Mouse (Mus musculus) brain, adult 2 months (tissue): Measurements from ENCODE around the gene Arpin.

Experiments
- DNase-seq: peaks from one replicate; pipeline ENCODE4 v3.0.0; 2011; ENCODE audit warnings: low read depth, low spot score

Gene Arpin

DNA sequence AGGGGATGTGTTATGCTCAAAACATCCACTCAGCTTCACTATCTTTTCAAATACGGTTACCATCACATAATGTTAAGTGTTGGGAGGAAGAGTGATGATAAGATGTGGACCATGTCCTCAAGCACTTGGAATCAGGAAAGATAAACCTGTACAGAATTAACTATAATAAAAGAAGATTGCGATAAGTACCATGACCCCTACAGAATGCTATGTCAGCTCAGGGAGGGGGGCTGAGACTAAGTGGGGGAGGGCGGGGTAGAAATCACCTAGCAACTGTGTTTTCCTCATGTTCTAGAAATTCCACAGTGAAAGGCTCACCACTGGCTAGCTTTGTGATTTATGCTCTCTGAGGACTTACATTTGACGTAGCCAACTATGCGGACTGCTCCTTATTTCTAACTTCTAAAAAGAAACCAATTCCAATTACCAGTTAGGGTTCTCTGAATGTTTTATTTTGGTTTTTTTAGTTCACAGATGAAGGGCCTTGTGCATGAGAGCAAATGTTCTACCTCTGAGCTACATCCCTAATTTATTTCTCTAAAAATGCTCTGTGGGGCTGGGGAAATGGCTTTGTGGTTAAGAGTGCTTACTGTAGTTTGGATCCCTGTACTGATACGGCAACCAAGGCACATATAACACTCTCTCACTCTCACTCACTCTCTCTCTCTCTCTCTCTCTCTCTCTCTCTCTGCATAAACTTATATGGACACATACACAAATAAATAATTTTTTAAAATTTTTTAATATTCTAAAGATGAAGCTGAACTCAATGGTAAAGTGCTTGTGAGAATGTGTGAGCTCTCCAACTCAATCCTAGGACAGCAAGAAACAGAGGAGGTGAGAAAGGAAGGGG, 42.4 kb downstream of the Arpin start:
- DNase-seq, result no peak

DNA sequence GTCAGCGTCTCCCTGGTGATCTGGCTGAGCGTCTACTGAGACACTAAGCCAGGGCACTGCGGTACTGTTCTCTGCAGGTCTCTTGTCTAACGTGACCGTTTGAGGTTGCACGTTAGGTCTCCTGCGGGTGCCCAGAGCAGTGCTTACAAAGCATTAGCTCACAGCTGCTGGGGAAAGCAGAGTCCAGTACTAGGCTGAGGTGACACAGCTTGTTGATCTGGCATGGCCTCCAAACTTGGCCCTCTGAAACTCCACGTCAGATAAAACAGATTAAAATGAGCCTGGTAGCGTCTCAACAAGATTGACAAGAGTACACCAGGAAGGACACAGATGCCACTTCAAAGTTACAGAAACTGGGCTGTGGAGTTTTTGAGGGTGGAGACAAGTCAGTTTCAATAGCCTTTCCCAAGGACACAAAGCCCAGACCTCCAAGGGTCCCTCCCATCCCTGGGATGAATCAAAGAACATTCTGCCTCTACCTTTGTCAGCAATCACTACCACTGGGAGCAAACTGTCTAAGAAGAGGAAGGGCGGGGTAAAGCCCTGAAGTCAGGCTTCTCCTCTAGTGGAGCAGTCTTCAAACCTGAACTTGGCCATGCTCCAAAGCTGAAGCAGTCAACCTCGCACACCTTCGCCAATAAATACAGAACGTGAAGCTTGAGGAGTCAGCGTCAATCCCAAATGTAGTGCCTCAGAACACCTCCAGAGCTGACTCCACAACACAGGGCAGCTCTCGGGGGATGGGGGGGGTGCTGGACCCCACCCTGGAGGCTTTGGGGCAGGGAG, 44.5 kb downstream of the Arpin start:
- no peak for DNase-seq

DNA sequence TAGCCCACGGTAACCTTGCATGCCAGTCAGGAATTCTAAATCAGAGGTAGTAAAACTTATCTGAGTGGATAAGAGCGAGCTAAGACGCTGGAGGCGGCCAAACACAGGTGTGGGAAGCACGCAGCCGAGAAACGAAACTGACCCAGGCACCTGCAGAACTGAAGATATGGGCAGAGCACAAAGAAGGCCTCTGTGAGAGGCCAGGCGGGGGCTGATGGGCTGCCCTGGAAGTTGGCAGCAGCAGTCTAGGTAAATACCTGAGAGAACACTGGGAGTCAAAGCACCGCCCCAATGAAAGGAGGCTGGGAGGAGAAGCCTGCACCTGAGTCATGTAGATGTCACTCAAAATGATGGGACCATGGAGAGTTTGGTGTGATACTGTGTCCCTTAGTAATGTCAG, 46.6 kb downstream of the Arpin start:
- no peak for DNase-seq

DNA sequence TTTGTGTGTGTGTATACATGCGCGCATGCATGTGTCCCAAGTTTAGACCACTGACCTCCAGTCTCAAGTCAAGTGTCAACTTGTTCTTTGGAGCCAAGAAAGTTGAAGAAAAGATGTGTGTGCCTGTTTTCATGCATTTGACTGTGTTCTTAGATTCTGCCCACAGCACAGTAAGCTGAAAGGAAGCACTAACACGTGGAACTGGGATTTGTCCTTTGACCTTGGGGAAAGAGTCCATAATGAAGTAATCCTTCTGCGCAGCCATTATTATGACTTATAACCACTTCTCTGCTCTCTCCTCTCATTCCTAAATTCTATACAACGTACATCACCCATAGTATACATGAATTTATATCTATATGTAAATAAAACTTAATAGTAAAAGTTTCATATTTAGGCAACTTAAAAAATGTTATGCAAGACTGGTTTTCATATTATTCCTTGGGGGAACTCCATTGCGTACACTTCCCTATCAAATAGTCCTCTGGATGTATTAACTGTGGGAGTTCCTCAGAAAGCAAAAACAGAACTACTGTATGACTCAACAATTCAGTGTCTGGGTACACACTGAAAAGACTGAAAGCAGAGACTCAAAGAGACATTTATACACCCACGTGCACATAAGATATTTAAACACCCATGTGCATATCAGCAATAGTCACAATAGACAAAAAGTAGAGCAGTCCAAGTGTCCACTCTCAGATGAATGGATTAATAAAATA, 51.4 kb downstream of the Arpin start:
- DNase-seq, result no peak

DNA sequence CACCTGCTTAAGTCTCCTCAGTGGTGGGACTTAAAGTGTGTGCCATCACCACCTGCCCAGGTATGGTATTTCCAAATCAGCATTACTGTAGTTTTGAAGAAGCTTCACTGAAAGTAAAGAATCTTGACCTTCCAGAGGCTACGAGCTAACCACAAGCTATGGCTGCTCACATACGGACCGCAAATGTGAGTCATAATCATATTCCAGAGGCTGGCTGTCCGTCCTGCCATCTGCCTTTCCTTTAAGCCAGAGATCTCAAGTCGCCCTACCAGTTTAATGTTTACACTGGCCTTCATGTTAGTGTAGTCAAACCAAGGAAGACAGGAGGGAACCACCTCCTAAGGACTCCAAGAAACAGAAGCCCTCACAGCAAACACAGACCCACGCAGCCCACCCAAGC, 53.3 kb downstream of the Arpin start:
- no peak for DNase-seq

- peak; percentile 17 for DNase-seq
These were observed 54.2 kb downstream of the Arpin start for GRCm38 (mm10) chr7:79880998-79881397.

GRCm38 (mm10) chr7:79880033-79880432, 55.1 kb downstream of the Arpin start:
- no peak for DNase-seq

DNA sequence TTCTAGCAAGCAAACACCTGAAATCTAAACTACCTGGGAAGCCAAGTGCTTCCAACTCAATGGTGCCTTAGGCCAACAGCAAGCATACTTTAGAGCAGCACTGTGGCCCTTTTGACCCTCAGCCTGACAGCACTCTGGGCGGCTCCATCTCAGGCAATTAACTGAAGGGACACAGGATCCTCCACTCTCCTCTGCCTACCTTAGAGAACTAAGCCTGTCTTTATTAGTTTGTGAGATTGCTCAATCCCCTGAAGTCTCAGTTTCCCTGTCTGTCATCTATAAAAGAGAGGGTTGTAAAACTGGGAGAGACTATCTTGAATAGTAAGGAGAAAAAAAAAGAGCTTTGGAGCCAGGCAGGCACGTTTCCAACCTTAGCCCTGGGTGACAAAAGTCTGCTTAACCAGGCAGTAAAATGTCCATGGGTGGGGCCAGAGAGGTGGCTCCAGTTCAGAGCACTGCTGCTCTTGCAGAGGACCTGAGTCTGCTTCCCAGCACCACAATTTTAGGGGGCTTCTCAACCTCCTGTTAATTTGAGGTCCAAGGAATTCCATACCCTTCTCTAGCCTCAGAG, 56.6 kb downstream of the Arpin start:
- DNase-seq, result no peak
